Mouse (Mus musculus) cerebellum, adult 9-11 months (tissue): ENCODE measurements around the gene Yod1.

ENCODE experiments used
- DNase-seq: peaks from one replicate; pipeline ENCODE4 v3.0.0; 2022

Gene Yod1

DNA sequence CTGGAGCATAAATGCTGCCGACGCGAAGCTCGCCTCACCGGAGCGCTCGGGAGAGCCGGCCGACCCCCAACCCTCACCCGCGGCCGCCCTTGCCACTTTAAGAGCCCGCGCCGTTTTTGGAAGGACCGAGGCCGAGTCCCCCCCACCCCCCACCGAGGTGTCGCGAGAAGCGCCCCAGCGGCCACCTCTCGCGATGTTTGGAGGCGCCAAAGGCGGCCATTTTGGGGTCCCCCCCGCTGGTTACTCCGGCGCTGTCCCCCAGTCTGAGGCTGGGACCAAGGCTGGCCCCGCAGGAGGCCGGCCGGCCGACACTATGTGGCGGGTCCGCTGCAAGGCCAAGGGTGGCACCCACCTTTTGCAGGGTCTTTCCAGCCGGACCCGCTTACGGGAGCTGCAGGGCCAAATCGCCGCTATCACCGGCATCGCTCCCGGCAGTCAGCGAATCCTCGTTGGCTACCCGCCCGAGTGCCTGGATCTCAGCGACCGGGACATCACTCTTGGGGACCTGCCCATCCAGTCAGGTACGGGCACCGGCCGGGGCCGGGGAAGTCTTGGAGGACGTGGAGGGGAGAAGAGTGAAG, at the start of gene Yod1:
Gene Yod1 (plus strand): TSS at position 37 of the 581 bp plus-strand sequence.
- peak; percentile 91 for DNase-seq

DNA sequence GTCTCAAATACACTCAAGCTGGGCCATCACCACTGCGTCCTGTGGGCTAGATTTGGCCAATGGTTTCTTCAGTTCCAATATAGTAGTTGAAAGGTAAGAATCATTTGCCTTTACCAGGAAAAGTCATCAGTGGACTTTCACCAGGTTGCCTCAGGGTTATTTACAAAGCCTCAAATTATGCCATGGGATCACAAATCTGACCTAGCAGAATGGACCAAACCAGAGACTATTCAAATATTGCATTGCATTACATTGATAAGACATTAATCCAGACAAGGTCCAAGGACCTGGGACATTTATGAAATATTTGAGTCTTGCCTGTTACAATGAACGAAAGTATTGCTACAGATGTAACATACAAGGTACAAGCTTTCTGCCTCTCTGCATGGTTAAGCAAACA, 38.6 kb upstream of the Yod1 start:
- no peak for DNase-seq

DNA sequence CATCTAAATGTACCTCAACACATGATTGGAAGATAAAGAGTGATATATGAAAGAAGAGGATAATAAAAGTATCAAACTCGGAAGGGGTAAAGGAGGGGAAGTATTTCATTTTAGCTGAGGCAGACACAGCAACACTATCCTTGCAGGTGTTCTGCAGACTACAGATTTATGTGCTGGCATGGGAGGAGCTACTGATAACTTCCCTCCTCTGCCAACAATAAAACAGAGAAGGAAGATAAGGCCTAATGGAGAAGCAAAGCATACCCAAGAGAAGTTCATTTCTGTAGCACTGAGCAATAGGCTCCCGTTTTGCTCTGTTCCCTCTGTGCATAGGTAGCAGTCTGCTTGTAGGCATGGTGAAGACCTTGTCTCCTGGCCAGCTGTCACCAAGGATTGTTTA, 36.1 kb upstream of the Yod1 start:
- DNase-seq, result no peak

DNA sequence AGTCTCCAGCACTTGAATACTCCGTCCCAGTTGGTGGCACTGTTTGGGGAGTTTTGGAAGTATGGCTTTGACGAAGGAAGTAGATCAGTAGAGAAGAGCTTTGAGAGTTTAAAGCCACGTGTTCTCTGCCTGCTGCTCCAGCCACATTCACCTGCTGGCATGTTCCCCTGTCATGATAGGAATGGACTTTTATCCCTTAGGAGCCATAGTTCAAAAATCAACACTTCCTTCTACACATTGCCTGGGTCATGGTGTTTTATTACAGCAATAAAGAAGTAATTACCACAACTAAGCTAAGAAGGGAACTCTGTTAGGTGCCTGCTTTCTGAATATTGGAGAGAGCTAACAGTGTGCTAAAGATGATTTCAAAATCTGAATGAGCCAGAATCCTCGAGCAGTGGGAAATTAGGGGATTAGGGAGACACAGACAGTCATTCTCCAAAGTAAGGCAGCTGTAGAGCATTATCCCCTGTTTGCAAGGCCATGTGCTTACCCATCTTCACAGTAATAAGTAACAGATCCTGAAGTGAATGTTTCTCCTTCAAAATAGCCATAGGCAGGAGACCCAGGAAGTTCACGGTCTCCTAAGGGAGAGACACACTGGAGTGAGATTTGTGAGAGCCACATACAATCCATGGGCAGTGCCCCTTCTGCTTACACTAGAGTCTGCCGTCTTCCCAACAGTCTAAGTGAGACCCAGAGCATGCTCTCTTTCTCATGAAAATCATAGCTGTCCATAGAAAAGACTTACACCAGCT, 35.3 kb upstream of the Yod1 start:
- no peak for DNase-seq

DNA sequence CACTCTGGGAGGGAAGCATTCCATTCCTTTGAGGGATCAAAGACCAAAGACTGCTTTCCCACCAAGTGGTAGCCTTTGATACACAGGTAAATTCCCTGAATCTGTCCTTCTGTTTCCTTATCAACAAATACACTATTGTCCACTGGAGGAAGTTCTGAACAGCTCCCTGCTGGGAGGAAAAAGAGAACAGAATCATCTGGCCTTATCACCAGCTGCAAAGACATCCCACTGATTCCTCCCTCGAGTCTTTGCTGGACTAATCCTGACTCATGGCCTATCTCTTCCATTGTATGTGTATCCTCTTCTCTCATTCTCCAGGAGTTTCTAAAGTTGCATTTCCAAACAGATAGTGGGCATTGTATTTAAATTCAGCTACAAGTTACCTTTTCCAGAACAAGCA, 33.2 kb upstream of the Yod1 start:
- DNase-seq, result no peak

DNA sequence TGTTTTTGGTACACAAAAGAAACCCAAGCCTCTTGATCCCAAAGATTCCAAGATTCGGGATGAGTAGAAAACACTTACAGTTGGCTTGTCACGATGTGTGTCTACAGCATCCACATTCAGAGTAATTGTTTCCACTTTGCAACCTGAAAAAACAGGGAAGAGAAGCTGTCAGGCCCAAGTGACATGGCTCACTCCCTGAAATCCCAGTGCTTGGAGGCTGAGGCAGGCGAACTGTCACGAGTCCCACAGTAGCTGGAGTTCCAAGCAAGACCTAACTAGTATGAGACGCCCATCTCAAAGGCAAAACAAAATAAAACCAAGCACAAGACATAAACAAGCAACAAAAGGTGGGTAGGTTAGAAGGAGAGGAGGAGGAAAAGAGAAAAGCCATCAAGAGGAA, 18.5 kb upstream of the Yod1 start:
- no peak for DNase-seq

DNA sequence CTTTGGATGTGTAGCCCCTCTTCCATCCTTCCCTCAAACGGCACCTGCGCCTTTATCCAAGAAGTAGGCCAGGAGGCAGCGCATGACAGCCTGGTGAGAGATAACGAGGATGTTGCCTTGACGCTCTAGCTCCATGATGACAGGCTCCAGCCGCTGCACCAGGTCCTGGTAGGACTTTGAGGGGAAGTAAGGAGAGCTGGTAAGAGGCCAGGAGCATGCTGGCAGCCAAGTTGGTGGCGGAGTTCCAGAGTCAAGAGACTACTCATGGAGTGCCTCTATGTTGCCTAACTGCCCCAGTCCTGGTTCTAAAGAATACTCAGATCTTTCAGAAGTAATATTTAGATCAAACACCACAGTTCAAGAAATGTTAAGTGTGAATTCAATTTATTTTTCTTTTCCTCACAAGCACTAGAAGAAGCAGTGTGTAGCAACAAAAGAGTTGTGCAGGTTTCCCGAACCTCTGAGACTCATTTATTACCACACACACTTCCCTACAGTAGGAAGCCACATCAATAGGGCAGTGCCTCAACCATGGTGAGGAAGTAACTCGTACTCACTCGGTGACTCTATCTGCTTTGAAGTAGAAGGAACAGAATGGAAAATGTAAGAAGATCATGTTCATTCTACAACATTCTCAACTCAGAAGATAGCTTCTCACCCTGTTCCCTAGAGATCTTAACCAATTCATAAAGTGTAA, 17.0 kb upstream of the Yod1 start:
- peak; percentile 62 for DNase-seq

DNA sequence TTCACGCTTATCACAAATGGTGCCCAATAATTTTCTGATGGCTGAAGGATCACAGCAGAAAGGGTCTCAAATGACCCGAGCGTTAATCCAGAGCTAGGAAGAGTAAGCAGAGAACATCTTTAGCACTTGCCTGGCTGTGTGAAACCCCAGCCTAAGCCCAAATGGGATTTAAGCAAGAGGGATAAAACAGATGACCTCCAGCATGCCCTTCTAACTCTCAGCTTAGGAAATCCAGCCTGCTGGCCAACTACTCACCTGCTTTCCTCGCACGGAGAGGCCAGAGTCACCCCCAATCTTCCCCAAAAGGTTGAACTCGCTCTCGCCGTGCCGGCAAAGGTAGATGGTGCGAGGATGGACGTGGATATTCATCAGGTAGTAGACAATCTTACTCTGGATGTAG, 15.2 kb upstream of the Yod1 start:
- no peak for DNase-seq

DNA sequence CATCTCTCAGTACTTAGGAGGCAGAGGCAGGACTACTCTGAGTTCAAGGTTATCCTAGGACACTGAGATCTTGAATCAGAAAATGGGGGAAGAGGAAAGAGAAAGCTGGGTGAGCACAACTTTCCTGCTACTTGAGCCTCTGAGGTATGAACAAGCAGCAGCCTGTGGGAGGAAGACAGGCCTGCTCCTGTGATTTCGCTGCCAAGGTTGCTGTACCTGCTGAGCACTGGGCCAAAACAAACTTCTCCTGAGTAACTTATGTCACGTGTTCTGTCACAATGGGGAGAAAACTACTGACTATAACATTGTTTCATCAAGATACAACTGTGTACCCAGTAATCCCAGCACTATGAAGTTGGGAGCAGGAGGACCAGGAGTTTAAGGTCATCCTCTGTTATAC, 13.5 kb upstream of the Yod1 start:
- DNase-seq, result no peak

DNA sequence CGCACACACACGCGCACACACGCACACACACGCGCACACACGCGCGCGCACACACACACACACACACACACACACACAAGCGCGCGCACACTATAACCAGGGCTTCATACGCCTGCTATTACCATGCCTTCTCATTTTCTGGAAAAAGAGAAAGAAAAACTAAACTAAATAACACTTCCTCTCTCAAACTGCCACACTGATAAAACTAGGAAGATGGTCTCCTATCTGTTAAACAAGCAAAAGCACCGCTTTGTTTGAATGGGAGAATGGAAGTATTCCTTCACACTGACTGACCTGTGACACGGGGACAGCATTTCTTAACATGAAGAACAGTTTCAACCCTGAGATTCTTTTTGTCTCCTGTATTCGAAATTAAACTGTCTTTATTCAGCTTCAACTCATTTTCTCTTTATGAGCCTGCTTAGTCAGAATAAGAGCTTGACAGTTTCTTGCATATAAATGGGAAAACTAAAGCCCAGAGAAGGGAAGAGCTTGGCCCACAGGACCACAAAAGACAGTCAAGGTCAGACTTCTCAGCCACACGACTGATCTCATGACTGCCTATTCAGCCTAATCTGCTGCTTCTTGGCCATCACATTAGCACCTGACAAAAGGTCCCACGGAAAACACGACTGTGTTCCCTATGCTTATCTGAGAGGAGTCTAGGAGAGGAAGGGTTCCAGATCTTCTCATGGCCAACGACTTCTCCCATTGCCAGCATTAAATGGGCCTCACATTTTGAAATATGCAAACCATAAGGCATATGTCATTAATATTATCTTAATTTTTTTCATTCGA, 6.6 kb upstream of the Yod1 start:
- no peak for DNase-seq

DNA sequence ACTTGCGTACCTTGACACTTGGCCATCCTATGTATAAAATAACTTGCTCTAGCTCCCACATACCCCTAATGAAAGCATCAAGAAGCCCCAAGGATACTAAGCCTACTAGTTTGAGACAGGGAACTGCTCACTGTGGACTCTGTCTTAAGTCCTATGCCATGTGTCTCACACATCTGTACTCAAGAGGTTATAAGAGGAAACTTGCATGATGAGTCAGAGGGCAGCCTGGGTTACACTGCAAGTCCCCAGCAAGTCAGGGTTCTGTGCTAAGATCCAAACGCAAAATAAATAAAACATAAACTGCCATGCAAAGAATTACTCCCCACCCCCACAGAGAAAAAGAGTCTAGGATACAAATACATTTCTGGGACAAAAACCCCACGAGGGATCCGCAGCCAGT, 3.1 kb upstream of the Yod1 start:
- DNase-seq, result no peak

DNA sequence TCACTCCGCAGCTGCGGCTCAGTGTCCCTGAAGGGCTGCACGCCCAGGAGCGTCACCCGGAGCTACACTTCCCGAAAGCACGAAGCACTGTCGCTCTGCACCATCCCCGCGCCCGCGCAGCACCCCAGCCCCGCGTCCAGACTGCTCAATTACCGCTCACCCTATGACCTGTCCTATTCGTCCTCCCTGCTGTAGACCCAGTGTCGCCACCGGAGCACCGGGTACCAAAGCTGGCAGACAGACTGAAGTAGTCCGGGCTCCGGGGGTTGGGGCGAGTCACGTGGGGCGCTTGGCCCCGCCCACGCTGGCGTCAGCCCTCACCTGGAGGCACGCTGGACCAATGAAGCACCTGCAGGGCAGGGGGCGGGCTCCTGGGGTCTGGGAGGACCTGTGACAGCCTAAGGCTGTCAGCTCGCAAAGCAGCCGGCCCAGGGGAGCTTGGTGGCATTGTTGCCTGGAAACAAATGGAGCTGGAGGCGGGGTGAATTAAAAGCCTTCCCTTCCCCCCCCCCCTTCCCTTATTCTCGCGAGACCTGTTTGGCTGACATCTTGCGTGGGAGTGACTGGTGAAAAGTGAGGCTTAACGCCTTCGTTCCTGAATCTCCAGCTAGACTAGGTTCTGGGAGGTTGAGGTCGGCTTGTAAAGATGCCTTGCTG, 1.4 kb upstream of the Yod1 start, which contains the start of gene Gm29427:
Gene Gm29427 (minus strand): TSS at position 239 of the 657 bp plus-strand sequence.
- DNase-seq, result peak; percentile 99

DNA sequence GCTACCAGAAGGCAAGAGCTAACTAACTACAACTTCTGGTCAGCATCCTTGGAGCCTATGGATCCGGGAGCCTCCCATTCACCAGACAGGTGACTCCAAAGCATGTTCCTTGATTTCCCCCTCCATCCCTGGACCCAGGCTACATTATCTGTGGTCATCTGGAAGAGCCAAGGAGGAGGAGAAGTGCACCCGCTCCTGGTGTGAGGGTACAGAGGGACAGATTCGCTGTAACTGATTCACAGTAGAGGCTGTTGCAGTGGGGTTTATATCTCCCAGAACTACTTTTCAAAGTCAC, 962 bp upstream of the Yod1 start:
- no peak for DNase-seq

DNA sequence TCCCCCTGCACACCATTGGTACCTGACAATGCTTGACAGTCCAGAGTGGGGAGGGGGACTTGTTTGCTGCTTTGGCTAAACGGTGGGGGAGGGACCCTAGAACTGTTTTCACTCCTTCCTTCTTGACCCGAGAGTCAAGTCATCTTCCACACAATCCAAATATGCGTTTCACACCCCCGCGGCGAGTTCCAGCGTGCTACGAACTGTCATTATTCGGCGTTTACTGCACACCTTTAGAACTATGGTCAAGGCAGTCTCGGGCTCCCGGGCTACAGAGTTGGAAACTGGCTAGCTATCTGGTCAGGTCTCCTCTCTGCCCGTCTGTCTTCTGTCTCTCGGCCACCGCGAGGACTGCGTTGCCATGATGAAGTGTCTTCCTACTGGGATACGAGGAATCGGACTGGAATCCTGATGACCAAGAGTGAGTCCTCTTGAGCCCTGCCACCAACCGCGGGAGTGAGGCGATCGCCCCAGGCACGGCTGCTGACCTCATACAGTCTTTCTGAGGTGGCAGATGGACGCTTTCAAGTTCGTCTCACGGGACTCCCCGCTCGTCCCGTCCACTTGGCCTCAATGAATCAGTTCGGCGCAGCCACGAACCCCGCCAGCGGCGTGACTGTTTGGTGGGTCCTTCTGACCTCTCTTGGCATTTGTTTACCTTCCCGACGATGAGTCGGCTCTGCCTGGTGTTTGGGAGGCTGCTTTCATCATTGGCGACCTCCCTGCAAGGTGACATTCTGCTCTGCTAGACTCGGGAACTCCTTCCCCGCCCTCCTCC, 425 bp upstream of the Yod1 start:
- DNase-seq, result no peak

DNA sequence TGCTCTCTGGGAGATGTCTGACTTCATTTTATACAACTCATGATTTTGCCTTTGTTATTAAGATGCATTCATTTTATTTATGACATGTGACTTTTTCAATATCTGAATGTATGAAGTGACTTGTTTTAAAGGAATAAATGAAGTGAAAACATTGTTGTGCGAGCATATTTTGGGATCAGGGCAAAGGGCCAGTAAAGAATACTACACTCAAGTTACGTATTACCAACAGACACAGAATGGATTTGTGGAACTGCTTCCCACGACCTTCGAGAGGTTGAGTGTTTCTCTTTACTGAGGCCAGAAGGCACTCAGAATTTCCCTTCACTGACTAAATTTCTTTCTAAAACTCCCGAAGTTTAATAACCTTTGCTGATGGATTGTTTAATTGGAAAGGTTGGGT, 7.1 kb downstream of the Yod1 start:
- no peak for DNase-seq

DNA sequence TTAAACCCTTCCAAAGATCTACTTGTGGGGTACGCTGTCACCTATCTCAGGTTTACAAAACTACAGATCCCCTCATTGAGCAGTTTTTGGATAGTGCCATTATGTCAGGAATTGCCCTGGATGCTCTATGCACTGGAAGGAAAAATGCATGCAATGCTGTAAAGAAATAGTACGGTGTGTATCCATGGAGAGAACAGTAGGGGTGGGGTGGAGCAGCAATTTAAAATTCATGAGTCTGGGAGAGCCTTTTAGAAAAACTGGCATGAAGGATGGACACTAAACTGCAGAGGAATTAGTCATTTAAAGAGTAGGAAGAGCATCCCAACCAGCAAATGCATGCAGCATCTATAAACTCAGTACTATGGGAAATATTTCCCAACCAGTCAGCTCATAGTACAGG, 9.3 kb downstream of the Yod1 start:
- no peak for DNase-seq

DNA sequence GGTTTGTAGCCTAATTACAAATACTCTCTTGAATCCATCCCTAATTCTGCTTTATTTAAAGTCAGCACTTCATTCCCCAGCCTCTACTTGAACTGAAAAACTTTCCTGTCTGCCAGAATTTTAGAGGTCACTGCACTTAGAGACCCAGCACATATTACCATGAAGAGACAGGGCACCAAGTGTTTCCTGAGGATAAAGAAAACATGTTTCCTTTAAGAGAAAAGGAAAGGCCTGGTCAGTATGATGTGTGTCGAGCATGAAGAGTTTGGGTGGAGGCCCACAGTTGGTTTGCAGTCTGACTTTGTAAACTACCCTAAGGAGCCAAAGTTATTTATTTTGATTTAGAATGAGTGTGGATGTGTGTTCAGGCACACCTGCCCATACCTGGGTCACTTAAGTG, 10.9 kb downstream of the Yod1 start:
- DNase-seq, result no peak

DNA sequence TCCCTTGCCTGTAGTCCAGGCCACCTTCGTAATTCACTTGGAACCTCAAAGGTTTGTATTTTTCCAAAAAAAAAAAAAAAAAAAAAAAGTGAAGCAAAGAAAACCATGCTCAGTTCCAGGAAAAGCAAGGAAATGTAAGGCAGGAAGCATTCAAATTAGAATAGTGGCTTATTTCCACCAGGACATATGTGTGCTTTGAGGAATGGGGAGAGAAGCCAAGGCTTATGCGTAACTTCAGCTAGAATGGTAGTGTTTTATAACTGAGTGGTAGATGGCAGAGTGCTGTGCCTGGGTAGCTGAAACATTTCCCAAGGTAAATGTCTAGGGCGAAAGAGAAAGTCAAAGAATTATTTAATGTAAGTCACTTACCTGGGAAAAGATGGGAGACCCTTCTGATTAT, 11.6 kb downstream of the Yod1 start:
- no peak for DNase-seq

DNA sequence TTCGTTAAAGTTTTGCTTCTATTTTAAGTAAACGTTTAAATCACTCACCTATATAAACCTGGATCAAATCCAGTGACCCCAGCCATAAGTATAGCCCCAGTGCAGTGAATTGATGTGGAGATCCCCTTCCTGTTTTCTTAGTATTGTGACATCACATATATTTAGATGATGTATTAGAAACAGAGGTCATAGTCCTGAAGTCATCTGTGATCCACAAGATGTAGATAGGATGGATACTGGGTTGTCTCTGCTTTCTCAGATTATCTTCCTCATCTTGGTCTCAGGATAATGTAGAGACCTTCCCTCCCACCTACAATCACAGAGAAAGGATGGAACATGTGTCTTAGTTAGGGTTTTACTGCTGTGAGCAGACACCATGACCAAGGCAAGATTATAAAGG, 12.0 kb downstream of the Yod1 start, which contains the start of gene Pfkfb2:
Gene Pfkfb2 (minus strand): TSS at position 101 of the 400 bp plus-strand sequence.
- no peak for DNase-seq

DNA sequence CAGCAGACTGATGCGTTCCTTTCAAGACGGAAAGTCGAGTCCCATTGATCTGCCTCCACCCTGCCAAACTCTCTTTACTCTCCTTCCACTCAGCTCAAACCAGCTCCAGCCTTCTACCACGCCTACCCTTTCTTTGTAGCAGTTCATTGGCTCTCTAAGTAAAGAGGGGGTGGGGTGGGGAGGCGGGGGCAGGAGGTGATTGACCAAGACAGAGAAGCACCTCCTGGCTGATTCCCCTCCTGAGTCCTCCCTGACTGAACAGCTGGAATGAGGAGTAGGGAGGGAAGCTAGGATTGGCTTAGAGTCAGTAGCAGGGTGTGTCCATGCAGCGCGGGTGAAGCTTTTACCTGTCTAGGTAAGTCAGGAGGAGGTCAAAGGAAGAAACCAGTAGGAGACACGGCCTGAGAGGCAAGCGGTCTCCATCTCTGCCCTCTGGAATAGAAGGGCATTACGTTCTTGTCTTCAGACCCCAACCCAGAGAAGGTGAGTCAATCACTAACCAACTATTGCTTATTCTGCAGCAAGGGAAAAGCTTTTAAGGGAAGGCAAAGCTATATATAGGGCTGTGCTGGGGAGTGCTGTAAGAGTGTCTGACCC, 14.7 kb downstream of the Yod1 start, which contains the start of gene AA986860:
Gene AA986860 (plus strand): TSS at position 236 of the 597 bp plus-strand sequence.
- DNase-seq, result no peak
